Mouse (Mus musculus) heart, embryonic 13.5 days (tissue): Measurements from ENCODE around the gene Tufm. TPM values are rescaled to one million over a fixed set of nuclear protein-coding genes. Genes with fewer than 3 reads are reported as not detected.

ENCODE experiments used
- ATAC-seq: fragments of 200-750 bp; cut with Nextera tagmentation; 2 replicates; pipeline ENCODE4 v1.8.0; 2017; ENCODE audit warnings: moderate TSS enrichment; ENCODE audit not compliant: insufficient number of reproducible peaks, low FRiP score, low TSS enrichment; ENCODE audit errors: extremely low read depth
- H3K27ac ChIP-seq: fragments of 300-500 bp; sonication (generic); replicated peaks from 2 replicates; pipeline ENCODE4 v1.5.1; 2015; ENCODE audit warnings: moderate library complexity, mild to moderate bottlenecking, inconsistent platforms
- H3K27me3 ChIP-seq: fragments of 300-500 bp; sonication (generic); replicated peaks from 2 replicates; pipeline ENCODE4 v1.6.1; 2015; ENCODE audit warnings: mild to moderate bottlenecking, inconsistent platforms
- H3K36me3 ChIP-seq: fragments of 300-500 bp; sonication (generic); 2 replicates; pipeline ENCODE4 v1.6.1; 2015; ENCODE audit warnings: mild to moderate bottlenecking, inconsistent platforms
- H3K4me1 ChIP-seq: fragments of 300-500 bp; sonication (generic); 2 replicates; pipeline ENCODE4 v1.6.1; 2015; ENCODE audit warnings: inconsistent platforms
- H3K4me2 ChIP-seq: fragments of 300-500 bp; sonication (generic); 2 replicates; pipeline ENCODE4 v1.6.1; 2015; ENCODE audit warnings: inconsistent platforms, mild to moderate bottlenecking, moderate library complexity
- H3K4me3 ChIP-seq: fragments of 300-500 bp; sonication (generic); 2 replicates; pipeline ENCODE4 v1.5.1; 2015; ENCODE audit warnings: moderate library complexity, mild to moderate bottlenecking, inconsistent platforms
- H3K9ac ChIP-seq: fragments of 300-500 bp; sonication (generic); 2 replicates; pipeline ENCODE4 v1.6.1; 2015; ENCODE audit warnings: inconsistent platforms, mild to moderate bottlenecking, moderate library complexity
- H3K9me3 ChIP-seq: fragments of 300-500 bp; sonication (generic); 2 replicates; pipeline ENCODE4 v1.6.1; 2016; ENCODE audit warnings: inconsistent platforms
- WGBS: fragments of 180-500 bp; shearing (Covaris S2); methylation state at CpG from one replicate; pipeline ENCODE4 v1.1.7; 2015; ENCODE audit warnings: mixed read lengths; 5-methylcytosine and 5-hydroxymethylcytosine counted together
- polyA plus RNA-seq: library from polyadenylated mRNA; unstranded; fragments of >200 nt; fragmentation: Nextera tagmentation; extraction: Ambion mirVana; gene quantifications from 2 replicates; pipeline ENCODE4 v1.2.1, GENCODE M21; 2015

The Tufm gene
- 160 and 181 TPM in 2 replicates for polyA plus RNA-seq

DNA sequence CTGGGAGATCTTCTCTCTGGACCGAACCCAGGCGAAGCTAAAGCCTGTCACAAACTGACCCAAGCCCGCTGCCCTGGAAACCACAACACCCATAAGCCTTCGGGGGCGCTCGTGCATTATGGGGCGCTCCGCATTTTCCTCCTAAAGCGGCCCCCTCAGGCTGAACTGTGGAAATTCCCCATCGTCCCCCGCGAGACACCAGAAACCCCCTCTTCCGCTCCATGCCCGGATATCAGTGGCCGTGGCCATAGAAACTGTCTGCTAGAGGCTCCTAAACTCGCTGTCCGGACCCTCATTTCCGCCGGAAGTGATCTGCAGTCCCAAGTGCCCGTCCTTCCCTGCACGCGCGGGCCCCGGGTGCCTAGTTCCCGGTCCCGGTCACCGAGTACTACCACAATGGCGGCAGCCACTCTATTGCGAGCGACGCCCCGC lies at the start of gene Tufm:
Tufm (plus strand) TSS at position 310 of the 432 bp plus-strand sequence.
- Histone ChIP-seq H3K4me3 (peak within 1 kb of the TSS; percentile 76), H3K4me1 (peaks cover 18% of the 10 kb centered on the region), H3K27ac (peak within 1 kb of the TSS; percentile 84), H3K27me3 (no peaks in the 10 kb centered on the region), H3K4me2 (peak within 1 kb of the TSS; percentile 89), H3K36me3 (peaks cover 35% of the 10 kb centered on the region), H3K9me3 (no peaks in the 10 kb centered on the region), H3K9ac (peak within 1 kb of the TSS; percentile 88)
- WGBS: under 1% methylated on average over 32 of the region's 32 CpGs
- ATAC-seq: peak; percentile 70; the same call in 1 of the 2 replicates

DNA sequence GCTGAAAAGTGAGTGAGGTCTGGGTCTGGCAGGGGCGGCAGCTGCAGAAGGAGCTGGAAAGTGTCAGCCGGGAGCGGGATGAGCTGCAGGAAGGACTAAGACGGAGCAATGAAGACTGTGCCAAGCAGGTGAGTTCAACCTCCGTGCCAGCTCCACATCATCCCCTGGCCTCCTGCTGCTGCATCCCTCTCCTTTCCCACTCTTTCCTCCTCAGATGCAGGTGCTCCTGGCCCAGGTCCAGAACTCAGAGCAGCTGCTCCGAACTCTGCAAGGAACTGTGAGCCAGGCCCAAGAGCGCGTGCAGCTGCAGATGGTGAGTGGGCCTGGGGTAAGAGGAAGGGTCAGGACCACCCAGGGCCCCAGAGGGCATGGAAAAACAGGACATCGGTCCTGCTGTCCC lies 47.0 kb upstream of the Tufm start:
- Histone ChIP-seq H3K4me1 (no peaks in the 10 kb centered on the region), H3K4me2 (no peak overlapping the region), H3K27ac (no peak overlapping the region), H3K9ac (no peak overlapping the region), H3K9me3 (no peaks in the 10 kb centered on the region), H3K36me3 (peaks cover 64% of the 10 kb centered on the region), H3K27me3 (no peaks in the 10 kb centered on the region), H3K4me3 (no peak overlapping the region)
- no peak for ATAC-seq
- 84% methylated on average over 8 of the region's 9 CpGs for WGBS

DNA sequence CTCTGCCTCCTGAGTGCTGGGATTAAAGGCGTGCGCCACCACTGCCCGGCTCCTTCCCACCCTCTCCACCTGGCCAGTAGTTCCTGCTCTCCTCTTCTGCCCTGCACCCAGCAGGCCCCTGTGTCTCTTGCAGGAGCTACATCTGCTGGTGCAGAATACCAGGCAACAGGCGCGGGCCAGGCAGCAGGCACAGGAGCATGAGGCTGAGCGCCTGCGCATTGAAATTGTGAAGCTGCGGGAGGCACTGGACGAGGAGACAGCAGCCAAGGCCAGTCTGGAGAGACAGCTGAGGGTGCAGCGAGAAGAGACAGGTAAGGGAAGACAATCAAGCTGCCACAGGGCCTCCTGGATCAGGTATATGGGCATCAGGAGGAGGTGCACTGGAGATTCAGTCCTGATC lies 43.2 kb upstream of the Tufm start:
- WGBS: 87% methylated on average over 10 of the region's 10 CpGs
- Histone ChIP-seq H3K9me3 (no peaks in the 10 kb centered on the region), H3K27me3 (no peaks in the 10 kb centered on the region), H3K27ac (no peak overlapping the region), H3K4me2 (no peak overlapping the region), H3K9ac (no peak overlapping the region), H3K36me3 (peaks cover 83% of the 10 kb centered on the region), H3K4me1 (no peaks in the 10 kb centered on the region), H3K4me3 (no peak overlapping the region)
- ATAC-seq: no peak

DNA sequence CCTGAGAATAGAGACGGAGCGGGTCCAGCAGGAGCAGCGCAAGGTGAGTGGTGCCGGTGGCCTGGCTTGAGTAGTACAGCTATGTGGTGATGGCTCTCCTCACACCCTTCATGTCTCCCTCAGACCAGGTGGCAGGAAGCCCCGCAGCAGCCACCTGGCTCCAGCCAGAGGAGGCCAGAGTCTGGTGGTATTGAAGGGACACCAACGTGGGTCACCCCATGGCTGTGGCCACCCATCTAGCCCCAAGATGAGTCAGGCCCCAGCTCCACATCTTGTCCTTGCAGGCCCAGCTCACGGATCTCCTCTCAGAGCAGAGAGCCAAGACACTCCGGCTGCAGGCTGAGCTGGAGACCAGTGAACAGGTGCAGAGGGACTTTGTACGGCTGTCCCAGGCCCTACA lies 42.6 kb upstream of the Tufm start:
- H3K4me1 ChIP-seq: no peaks in the 10 kb centered on the region
- ATAC-seq: no peak
- no peaks in the 10 kb centered on the region for H3K27me3 ChIP-seq
- H3K4me2 ChIP-seq: no peak overlapping the region
- no peaks in the 10 kb centered on the region for H3K9me3 ChIP-seq
- peaks cover 80% of the 10 kb centered on the region for H3K36me3 ChIP-seq
- H3K27ac ChIP-seq: no peak overlapping the region
- H3K4me3 ChIP-seq: no peak overlapping the region
- H3K9ac ChIP-seq: no peak overlapping the region
- 90% methylated on average over 9 of the region's 9 CpGs for WGBS

DNA sequence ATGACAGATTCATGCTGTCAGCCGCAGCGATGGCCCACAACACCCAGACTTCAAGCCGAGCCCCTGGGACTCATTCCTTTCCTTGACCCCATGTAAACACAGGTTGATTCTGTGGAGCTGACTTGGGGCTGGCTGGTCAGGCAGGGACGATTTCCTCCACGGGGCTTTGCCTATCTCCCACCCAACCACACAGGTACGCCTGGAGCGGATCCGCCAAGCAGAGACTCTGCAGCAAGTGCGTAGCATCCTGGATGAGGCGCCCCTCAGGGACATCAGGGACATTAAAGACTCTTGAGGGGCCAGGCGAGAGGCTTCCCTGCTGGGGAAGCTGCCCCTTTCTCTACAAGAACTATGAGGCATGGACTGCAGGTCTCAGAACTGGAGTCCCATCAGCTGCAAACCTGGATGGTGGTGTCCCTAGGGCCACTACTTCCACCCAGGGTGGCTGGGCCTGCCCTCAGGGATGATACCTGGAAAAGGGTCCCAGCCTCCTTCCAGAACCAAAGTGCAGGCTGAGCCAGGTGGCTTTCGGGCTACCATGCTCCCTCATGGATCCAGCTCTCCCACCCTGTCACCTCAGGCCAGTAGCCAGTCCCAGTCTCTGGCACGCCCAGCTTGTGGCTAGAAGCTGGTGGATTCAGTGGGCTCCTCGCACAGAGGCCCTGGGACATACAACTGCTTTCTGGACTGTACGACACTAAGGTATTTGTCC lies 41.9 kb upstream of the Tufm start:
- peaks cover 74% of the 10 kb centered on the region for H3K36me3 ChIP-seq
- 86% methylated on average over 15 of the region's 15 CpGs for WGBS

DNA sequence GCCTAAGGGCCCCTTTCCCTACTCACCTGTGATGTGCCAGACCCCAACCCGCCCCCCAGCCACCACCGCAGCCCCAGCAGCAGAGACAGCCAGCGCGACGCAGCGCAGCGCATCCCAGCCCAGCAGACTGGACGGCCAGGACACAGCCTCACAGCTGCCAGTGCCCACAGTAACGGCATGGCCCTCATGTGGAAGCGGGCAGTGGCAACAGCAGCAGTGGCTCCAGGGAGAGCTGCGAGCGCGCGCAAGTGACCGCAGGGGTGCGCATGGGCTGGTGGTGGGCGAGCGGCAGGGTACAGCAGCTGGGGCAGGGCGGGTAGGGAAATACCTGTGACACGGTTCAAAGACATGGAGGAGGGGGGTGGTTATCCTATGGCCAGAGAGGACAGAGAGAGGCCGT lies 40.9 kb upstream of the Tufm start:
- peaks cover 64% of the 10 kb centered on the region for H3K36me3 ChIP-seq
- no peak for ATAC-seq
- 85% methylated on average over 21 of the region's 21 CpGs for WGBS

More for the DNA sequence above, 41.9 kb upstream of the Tufm start:
- no peaks in the 10 kb centered on the region for H3K27me3 ChIP-seq
- no peak overlapping the region for H3K27ac ChIP-seq
- no peak overlapping the region for H3K9ac ChIP-seq
- no peaks in the 10 kb centered on the region for H3K9me3 ChIP-seq
- no peak overlapping the region for H3K4me2 ChIP-seq
- no peak for ATAC-seq
- no peaks in the 10 kb centered on the region for H3K4me1 ChIP-seq
- no peak overlapping the region for H3K4me3 ChIP-seq

DNA sequence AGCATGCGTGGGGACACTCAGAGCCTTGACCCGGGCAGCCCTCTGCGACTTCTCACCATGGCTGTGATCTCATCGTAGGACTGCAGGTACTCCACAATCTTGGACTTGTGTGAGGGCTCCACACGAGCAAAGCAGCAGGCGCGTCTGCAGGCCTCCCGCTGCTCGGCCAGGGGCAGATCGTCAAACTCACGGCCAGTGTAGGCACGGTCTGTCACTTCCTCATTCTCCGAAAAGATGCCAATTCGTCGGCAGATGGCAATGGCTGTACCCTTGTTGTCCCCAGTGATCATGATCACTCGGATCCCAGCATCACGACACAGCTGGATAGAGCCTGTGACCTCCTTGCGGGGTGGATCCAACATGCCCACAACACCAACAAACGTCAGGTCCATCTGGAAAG lies 38.7 kb upstream of the Tufm start:
- no peaks in the 10 kb centered on the region for H3K27me3 ChIP-seq
- peaks cover 47% of the 10 kb centered on the region for H3K36me3 ChIP-seq
- H3K27ac ChIP-seq: no peak overlapping the region
- no peaks in the 10 kb centered on the region for H3K9me3 ChIP-seq
- no peak overlapping the region for H3K4me3 ChIP-seq
- no peak overlapping the region for H3K4me2 ChIP-seq
- no peak for ATAC-seq
- no peak overlapping the region for H3K9ac ChIP-seq
- no peaks in the 10 kb centered on the region for H3K4me1 ChIP-seq
- WGBS: 86% methylated on average over 19 of the region's 19 CpGs

More for the DNA sequence above, 40.9 kb upstream of the Tufm start:
- Histone ChIP-seq H3K4me2 (no peak overlapping the region), H3K9ac (no peak overlapping the region), H3K27ac (no peak overlapping the region), H3K4me1 (no peaks in the 10 kb centered on the region), H3K4me3 (no peak overlapping the region), H3K27me3 (no peaks in the 10 kb centered on the region), H3K9me3 (no peaks in the 10 kb centered on the region)

DNA sequence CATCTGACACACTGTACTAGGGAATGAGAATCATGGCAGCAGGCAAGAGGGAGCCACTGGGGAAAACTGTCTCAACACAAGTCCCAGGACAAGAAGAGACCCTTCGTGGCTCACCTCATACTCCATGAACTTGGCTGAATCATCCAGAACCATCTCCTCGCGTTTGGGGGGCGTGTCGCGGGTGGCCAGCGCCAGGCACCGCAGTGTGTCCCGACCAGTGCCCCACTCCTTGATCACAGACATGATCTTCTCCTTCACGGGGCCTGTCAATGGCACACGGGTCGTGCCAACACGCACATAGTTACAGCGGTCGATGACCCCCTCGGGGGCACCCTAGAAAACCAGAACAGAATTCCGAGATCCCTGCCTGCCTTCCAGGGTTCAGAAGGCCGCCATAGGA lies 37.2 kb upstream of the Tufm start:
- Histone ChIP-seq H3K9me3 (no peaks in the 10 kb centered on the region), H3K9ac (no peak overlapping the region), H3K4me3 (no peak overlapping the region), H3K27me3 (no peaks in the 10 kb centered on the region), H3K4me1 (no peaks in the 10 kb centered on the region), H3K36me3 (peaks cover 35% of the 10 kb centered on the region), H3K27ac (no peak overlapping the region), H3K4me2 (no peak overlapping the region)
- no peak for ATAC-seq
- 85% methylated on average over 18 of the region's 18 CpGs for WGBS

DNA sequence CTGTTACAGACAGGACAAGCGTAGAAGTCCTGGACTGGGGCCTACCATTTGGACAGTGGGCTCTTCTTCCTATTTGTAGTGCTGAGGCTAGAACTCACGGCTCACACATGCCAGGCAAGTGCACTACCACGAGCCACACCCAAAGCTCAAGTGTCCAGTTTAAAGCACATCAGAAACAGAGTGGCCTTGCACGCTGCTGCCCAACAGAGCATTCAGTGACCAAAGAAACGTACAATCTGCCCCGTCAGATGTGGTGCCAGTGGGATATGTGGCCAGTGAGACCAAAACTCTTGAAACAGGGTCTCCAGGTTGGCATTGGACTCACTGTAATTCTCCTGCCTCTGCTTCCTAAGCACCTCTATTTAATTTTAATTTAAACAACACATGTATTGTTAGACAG lies 36.5 kb upstream of the Tufm start:
- Histone ChIP-seq H3K4me2 (no peak overlapping the region), H3K9ac (no peak overlapping the region), H3K4me1 (no peaks in the 10 kb centered on the region), H3K4me3 (no peak overlapping the region), H3K27me3 (no peaks in the 10 kb centered on the region), H3K36me3 (peaks cover 28% of the 10 kb centered on the region), H3K27ac (no peak overlapping the region), H3K9me3 (no peaks in the 10 kb centered on the region)
- ATAC-seq: no peak
- 82% methylated on average over 6 of the region's 6 CpGs for WGBS

DNA sequence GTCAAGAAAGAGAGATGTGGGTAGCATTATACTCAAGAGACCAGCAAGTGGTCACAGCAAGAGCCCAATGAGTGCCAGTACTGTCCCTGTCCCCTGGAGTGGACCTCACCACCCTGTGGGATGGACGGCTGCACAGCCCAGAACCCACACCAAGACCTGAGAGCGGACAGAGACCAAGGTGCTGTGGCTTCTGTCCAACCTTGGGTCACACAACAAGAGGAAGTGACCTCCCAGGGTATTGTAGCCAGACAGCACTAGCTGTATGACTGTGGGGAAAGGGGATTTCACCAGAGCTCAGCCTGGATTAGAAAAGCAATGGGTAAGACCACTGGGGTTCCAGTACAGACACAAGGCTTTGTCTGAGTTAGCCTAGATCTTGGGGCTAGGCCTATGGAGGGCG lies 34.9 kb upstream of the Tufm start:
- H3K9ac ChIP-seq: no peak overlapping the region
- no peaks in the 10 kb centered on the region for H3K4me1 ChIP-seq
- H3K9me3 ChIP-seq: no peaks in the 10 kb centered on the region
- no peak overlapping the region for H3K4me2 ChIP-seq
- H3K4me3 ChIP-seq: no peak overlapping the region
- no peak for ATAC-seq
- H3K36me3 ChIP-seq: peaks cover 14% of the 10 kb centered on the region
- WGBS: 87% methylated on average over 3 of the region's 3 CpGs
- H3K27me3 ChIP-seq: no peaks in the 10 kb centered on the region
- no peak overlapping the region for H3K27ac ChIP-seq

DNA sequence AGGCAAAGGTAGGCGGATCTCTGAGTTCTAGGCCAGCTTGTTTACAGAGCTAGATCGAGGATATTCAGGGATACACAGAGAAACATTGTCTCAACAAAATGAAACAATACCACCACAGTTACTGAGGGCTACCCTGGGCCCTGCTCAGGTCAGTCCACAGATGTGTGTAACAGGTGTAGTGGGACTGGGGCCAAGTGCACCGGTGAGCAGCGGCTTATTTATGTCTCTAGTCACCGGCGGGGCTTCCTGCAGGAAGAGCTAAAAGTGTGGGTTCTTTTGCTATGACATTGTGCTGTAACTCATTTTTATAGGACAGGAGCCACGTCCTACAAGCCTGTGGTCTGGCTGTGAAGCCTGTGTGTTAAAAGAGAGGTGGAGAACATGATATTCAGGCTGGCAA lies 33.3 kb upstream of the Tufm start:
- 64% methylated on average over 7 of the region's 7 CpGs for WGBS
- Histone ChIP-seq H3K27ac (no peak overlapping the region), H3K9ac (no peak overlapping the region), H3K36me3 (no peaks in the 10 kb centered on the region), H3K27me3 (no peaks in the 10 kb centered on the region), H3K4me2 (no peak overlapping the region), H3K9me3 (no peaks in the 10 kb centered on the region), H3K4me3 (no peak overlapping the region), H3K4me1 (peaks cover 9% of the 10 kb centered on the region)
- ATAC-seq: no peak

DNA sequence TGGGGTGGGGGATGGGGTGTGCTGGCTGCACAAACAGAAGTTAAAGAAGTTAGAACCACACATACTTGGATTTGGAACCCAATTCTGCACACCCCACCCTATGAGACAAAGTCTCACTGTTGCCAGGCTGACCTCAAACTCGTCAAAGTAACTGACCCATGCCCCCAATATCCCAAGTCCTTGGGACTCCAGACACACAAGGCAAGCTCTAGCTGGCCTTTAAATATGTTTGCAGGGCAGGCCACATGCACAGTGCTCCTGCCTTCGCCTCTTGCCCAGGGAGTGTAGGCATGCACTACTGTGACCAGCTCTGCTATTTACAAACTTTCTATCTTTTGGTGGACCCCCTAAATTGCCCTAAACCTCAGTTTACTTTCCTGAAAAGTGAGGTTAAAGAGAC lies 31.9 kb upstream of the Tufm start:
- Histone ChIP-seq H3K4me1 (peaks cover 14% of the 10 kb centered on the region), H3K27me3 (no peaks in the 10 kb centered on the region), H3K36me3 (no peaks in the 10 kb centered on the region), H3K9me3 (no peaks in the 10 kb centered on the region), H3K27ac (no peak overlapping the region), H3K4me3 (no peak overlapping the region), H3K9ac (no peak overlapping the region), H3K4me2 (no peak overlapping the region)
- ATAC-seq: no peak
- 72% methylated on average over 2 of the region's 2 CpGs for WGBS
